Mouse (Mus musculus) large intestine, adult 2 months (tissue): Measurements from ENCODE around the gene Hacl1. TPM values are rescaled to one million over a fixed set of nuclear protein-coding genes. Genes with fewer than 3 reads are reported as not detected.

Experiments used
- DNase-seq: peaks from one replicate; pipeline ENCODE4 v3.0.0-alpha.2; 2012; ENCODE audit warnings: low read depth, low spot score
- WGBS: fragments of 180-500 bp; shearing (Covaris S2); methylation state at CpG from one replicate; pipeline ENCODE4 v1.1.7; 2018; 5-methylcytosine and 5-hydroxymethylcytosine counted together
- polyA plus RNA-seq: library from polyadenylated mRNA; depleted of rRNA; stranded (reverse); fragments of >200 nt; gene quantifications from 2 replicates; pipeline ENCODE4 v1.2.3, GENCODE M21; 2012

The Hacl1 gene
- polyA plus RNA-seq, 1 experiment, result 7.2 TPM

GRCm38 (mm10) chr14:31663376-31664099 lies 22.5 kb upstream of the Hacl1 start:
- no peak for DNase-seq
- WGBS, result 80% methylated on average over 13 of the region's 13 CpGs

- no peak for DNase-seq
- WGBS, result 30% methylated on average over 9 of the region's 9 CpGs
Observed at GRCm38 (mm10) chr14:31662555-31663211, 21.6 kb upstream of the Hacl1 start.

- peak; percentile 57 for DNase-seq
- 1% methylated on average over 44 of the region's 44 CpGs for WGBS
Observed at GRCm38 (mm10) chr14:31661671-31662554, 20.8 kb upstream of the Hacl1 start.

GRCm38 (mm10) chr14:31660312-31661093 lies 19.4 kb upstream of the Hacl1 start:
- DNase-seq, result no peak
- 72% methylated on average over 7 of the region's 7 CpGs for WGBS

GRCm38 (mm10) chr14:31659501-31660181 lies 18.6 kb upstream of the Hacl1 start:
- no peak for DNase-seq
- 48% methylated on average over 10 of the region's 10 CpGs for WGBS

GRCm38 (mm10) chr14:31658126-31658680 lies 17.1 kb upstream of the Hacl1 start:
- no peak for DNase-seq
- 88% methylated on average over 8 of the region's 8 CpGs for WGBS

- 5% methylated on average over 5 of the region's 5 CpGs for WGBS
- no peak for DNase-seq
Observed at GRCm38 (mm10) chr14:31656857-31657645, 16.0 kb upstream of the Hacl1 start.

GRCm38 (mm10) chr14:31656386-31656785 lies 15.3 kb upstream of the Hacl1 start:
- no peak for DNase-seq
- 47% methylated on average over 7 of the region's 7 CpGs for WGBS

- WGBS, result 90% methylated on average over 14 of the region's 14 CpGs
- DNase-seq, result no peak
Observed at GRCm38 (mm10) chr14:31655406-31655805, 14.3 kb upstream of the Hacl1 start.

GRCm38 (mm10) chr14:31654816-31655215 lies 13.7 kb upstream of the Hacl1 start:
- no peak for DNase-seq
- 90% methylated on average over 5 of the region's 5 CpGs for WGBS

- 77% methylated on average over 14 of the region's 14 CpGs for WGBS
- DNase-seq, result no peak
Observed at GRCm38 (mm10) chr14:31653101-31653875, 12.2 kb upstream of the Hacl1 start.

- DNase-seq, result no peak
- 83% methylated on average over 1 of the region's 1 CpGs for WGBS
Observed at GRCm38 (mm10) chr14:31652624-31653023, 11.5 kb upstream of the Hacl1 start.

- DNase-seq, result no peak
- WGBS, result 68% methylated on average over 5 of the region's 5 CpGs
Observed at GRCm38 (mm10) chr14:31652106-31652505, 11.0 kb upstream of the Hacl1 start.

- WGBS, result 86% methylated on average over 7 of the region's 7 CpGs
- DNase-seq, result no peak
Observed at GRCm38 (mm10) chr14:31651206-31651605, 10.1 kb upstream of the Hacl1 start.

GRCm38 (mm10) chr14:31650347-31650746 lies 9.3 kb upstream of the Hacl1 start:
- 99% methylated on average over 3 of the region's 3 CpGs for WGBS
- DNase-seq, result no peak

GRCm38 (mm10) chr14:31647991-31648390 lies 6.9 kb upstream of the Hacl1 start:
- WGBS, result 86% methylated on average over 10 of the region's 10 CpGs
- no peak for DNase-seq

- DNase-seq, result no peak
- 88% methylated on average over 7 of the region's 7 CpGs for WGBS
Observed at GRCm38 (mm10) chr14:31645920-31646319, 4.8 kb upstream of the Hacl1 start.
